Mouse (Mus musculus) limb, embryonic 11.5 days (tissue): ENCODE data around the gene Fam136a. TPM values are rescaled to one million over a fixed set of nuclear protein-coding genes. Genes with fewer than 3 reads are reported as not detected.
A peak's percentile ranks its signal among the peaks of the same experiment; 100 is the strongest.

Experiments
- ATAC-seq: fragments of 200-750 bp; cut with Nextera tagmentation; 2 replicates; pipeline ENCODE4 v1.8.0; 2017; ENCODE audit warnings: low read depth; ENCODE audit not compliant: insufficient number of reproducible peaks, low FRiP score, low TSS enrichment
- DNase-seq: peaks from one replicate; pipeline ENCODE4 v3.0.0-alpha.2; 2015; ENCODE audit warnings: low spot score
- H3K27ac ChIP-seq: fragments of 300-500 bp; sonication (generic); replicated peaks from 2 replicates; pipeline ENCODE4 v1.5.1; 2014; ENCODE audit warnings: low read depth, mild to moderate bottlenecking, low read length
- H3K27me3 ChIP-seq: fragments of 300-500 bp; sonication (generic); 2 replicates; pipeline ENCODE4 v1.6.1; 2014; ENCODE audit warnings: mild to moderate bottlenecking, low read length, mixed read lengths; ENCODE audit not compliant: control insufficient read depth, insufficient read depth
- H3K36me3 ChIP-seq: fragments of 300-500 bp; sonication (generic); 2 replicates; pipeline ENCODE4 v1.6.1; 2014; ENCODE audit warnings: mild to moderate bottlenecking, low read length, moderate library complexity, mixed read lengths; ENCODE audit not compliant: control insufficient read depth, insufficient read depth
- H3K4me1 ChIP-seq: fragments of 300-500 bp; sonication (generic); 2 replicates; pipeline ENCODE4 v1.6.1; 2014; ENCODE audit warnings: low read length, mixed read lengths; ENCODE audit not compliant: control insufficient read depth, insufficient read depth
- H3K4me2 ChIP-seq: fragments of 300-500 bp; sonication (generic); 2 replicates; pipeline ENCODE4 v1.6.1; 2014; ENCODE audit warnings: low read depth, mild to moderate bottlenecking, moderate library complexity; ENCODE audit not compliant: severe bottlenecking
- H3K4me3 ChIP-seq: fragments of 300-500 bp; sonication (generic); 2 replicates; pipeline ENCODE4 v1.5.1; 2014; ENCODE audit warnings: low read depth, low read length
- H3K9ac ChIP-seq: fragments of 300-500 bp; sonication (generic); 2 replicates; pipeline ENCODE4 v1.6.1; 2014; ENCODE audit warnings: mild to moderate bottlenecking, low read length
- H3K9me3 ChIP-seq: fragments of 300-500 bp; sonication (generic); 2 replicates; pipeline ENCODE4 v1.6.1; 2016; ENCODE audit warnings: low read length; ENCODE audit not compliant: control insufficient read depth
- WGBS: fragments of 180-500 bp; shearing (Covaris S2); extraction: QIAGEN DNeasy Blood & Tissue Kit; methylation state at CpG from one replicate; pipeline ENCODE4 v1.1.7; 2014; 5-methylcytosine and 5-hydroxymethylcytosine counted together
- polyA plus RNA-seq: library from polyadenylated mRNA; unstranded; fragments of >200 nt; fragmentation: Nextera tagmentation; extraction: Ambion mirVana; gene quantifications from 2 replicates; pipeline ENCODE4 v1.2.1, GENCODE M21; 2014

Fam136a gene
- polyA plus RNA-seq, 1 experiment from 2014 or later, result 171 TPM

DNA sequence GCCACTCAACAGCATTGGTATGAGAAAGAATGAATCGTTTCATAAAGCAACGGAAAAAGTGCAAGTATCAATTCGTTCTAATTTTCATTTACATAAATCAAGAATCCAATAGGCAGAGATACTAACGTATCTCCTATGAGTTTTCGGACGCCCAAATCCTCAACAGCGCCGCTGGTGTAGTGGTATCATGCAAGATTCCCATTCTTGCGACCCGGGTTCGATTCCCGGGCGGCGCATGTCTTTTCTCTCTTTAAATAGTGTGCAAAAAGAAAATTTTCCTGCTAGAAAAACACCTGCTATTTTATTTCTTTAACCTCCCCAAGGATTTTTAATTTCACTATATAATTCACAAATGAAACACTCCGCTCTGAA, 38.3 kb downstream of the Fam136a start:
- ATAC-seq, result no peak; the same call in 1 of the 2 replicates

GRCm38 (mm10) chr6:86404100-86404861, 38.8 kb downstream of the Fam136a start, which contains the start of gene Tia1:
Gene Tia1, plus strand, starts transcription at chr6:86404219.
- Histone ChIP-seq H3K4me3 (peak within 1 kb of the TSS; percentile 54), H3K27ac (peak within 1 kb of the TSS; percentile 94), H3K9ac (peak within 1 kb of the TSS; percentile 88), H3K4me2 (peak within 1 kb of the TSS; percentile 54), H3K4me1 (0 out of 2 replicates have a peak, but pooled peaks cover 2% of the 10 kb centered on the region), H3K36me3 (peaks cover 3% of the 10 kb centered on the region), H3K9me3 (no peaks in the 10 kb centered on the region), H3K27me3 (no peaks in the 10 kb centered on the region)
- DNase-seq, result peak; percentile 98
- ATAC-seq, result peak; percentile 94
- under 1% methylated on average over 57 of the region's 62 CpGs for WGBS

More for the DNA sequence above, 38.3 kb downstream of the Fam136a start:
- peak; percentile 96 for DNase-seq
- Histone ChIP-seq H3K9me3 (no peaks in the 10 kb centered on the region), H3K4me2 (peak overlapping the region; percentile 23), H3K36me3 (peaks cover 3% of the 10 kb centered on the region), H3K9ac (no peak overlapping the region), H3K4me1 (0 out of 2 replicates have a peak, but pooled peaks cover 2% of the 10 kb centered on the region), H3K4me3 (peak overlapping the region; percentile 54), H3K27me3 (no peaks in the 10 kb centered on the region), H3K27ac (peak overlapping the region; percentile 94)
- under 1% methylated on average over 15 of the region's 15 CpGs for WGBS

DNA sequence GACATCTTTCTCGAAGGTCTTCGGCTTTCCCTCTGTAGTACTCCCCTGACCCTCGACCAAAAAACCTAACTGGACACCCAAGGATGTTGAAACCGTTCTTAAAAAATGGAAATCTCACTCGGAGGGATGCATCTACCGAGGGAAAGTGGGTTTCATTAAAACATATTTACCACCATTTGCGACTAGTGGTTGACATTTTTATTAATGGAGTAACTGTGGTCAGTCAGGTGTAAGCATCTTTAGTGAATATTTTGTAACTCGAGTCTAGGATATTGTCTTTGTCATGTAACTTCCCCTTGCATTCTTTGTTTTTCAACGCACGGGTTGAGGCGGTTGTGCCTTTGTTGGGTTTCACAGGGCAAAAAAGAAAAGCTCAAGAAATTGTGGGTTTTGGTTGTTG, 39.5 kb downstream of the Fam136a start:
- H3K27ac ChIP-seq, result peak overlapping the region; percentile 94
- ATAC-seq (no peak), DNase-seq (peak; percentile 34)
- H3K36me3 ChIP-seq, result peaks cover 3% of the 10 kb centered on the region
- peak overlapping the region; percentile 54 for H3K4me2 ChIP-seq
- H3K27me3 ChIP-seq, result no peaks in the 10 kb centered on the region
- peak overlapping the region; percentile 54 for H3K4me3 ChIP-seq
- no peaks in the 10 kb centered on the region for H3K9me3 ChIP-seq
- WGBS, result under 1% methylated on average over 11 of the region's 11 CpGs
- H3K4me1 ChIP-seq, result 0 out of 2 replicates have a peak, but pooled peaks cover 2% of the 10 kb centered on the region
- peak overlapping the region; percentile 88 for H3K9ac ChIP-seq

- DNase-seq, result no peak
- no peak overlapping the region for H3K9ac ChIP-seq
- H3K4me2 ChIP-seq, result peak overlapping the region; percentile 24; the same call in 1 of the 2 replicates
- H3K27ac ChIP-seq, result no peak overlapping the region
- no peaks in the 10 kb centered on the region for H3K9me3 ChIP-seq
- ATAC-seq, result no peak
- H3K36me3 ChIP-seq, result peaks cover 3% of the 10 kb centered on the region
- H3K27me3 ChIP-seq, result no peaks in the 10 kb centered on the region
- H3K4me1 ChIP-seq, result 0 out of 2 replicates have a peak, but pooled peaks cover 2% of the 10 kb centered on the region
- H3K4me3 ChIP-seq, result peak overlapping the region; percentile 15; the same call in 1 of the 2 replicates
These were observed 40.9 kb downstream of the Fam136a start for GRCm38 (mm10) chr6:86406306-86406705.

- Histone ChIP-seq H3K4me2 (no peak overlapping the region), H3K36me3 (peaks cover 20% of the 10 kb centered on the region; the same call in 1 of the 2 replicates), H3K9me3 (no peaks in the 10 kb centered on the region), H3K4me3 (no peak overlapping the region), H3K4me1 (no peaks in the 10 kb centered on the region), H3K27ac (no peak overlapping the region), H3K27me3 (no peaks in the 10 kb centered on the region), H3K9ac (no peak overlapping the region)
- ATAC-seq, result no peak
- no peak for DNase-seq
- 93% methylated on average over 6 of the region's 6 CpGs for WGBS
These were observed 53.3 kb downstream of the Fam136a start for GRCm38 (mm10) chr6:86418711-86419110.

GRCm38 (mm10) chr6:86419239-86419638, 53.8 kb downstream of the Fam136a start:
- Histone ChIP-seq H3K36me3 (peaks cover 20% of the 10 kb centered on the region; the same call in 1 of the 2 replicates), H3K4me3 (no peak overlapping the region), H3K27me3 (no peaks in the 10 kb centered on the region), H3K4me1 (no peaks in the 10 kb centered on the region), H3K4me2 (no peak overlapping the region), H3K9ac (no peak overlapping the region), H3K27ac (no peak overlapping the region), H3K9me3 (no peaks in the 10 kb centered on the region)
- ATAC-seq, result no peak
- no peak for DNase-seq
- WGBS, result 90% methylated on average over 3 of the region's 3 CpGs

Other genes with a start within 250 kb of the Fam136a start
- gene Tgfa, start 170.4 kb upstream of the Fam136a start, polyA plus RNA-seq, result 1.7 and 2.6 TPM in 2 replicates
- 903 and 919 TPM in 2 replicates for gene Snrpg, start 5.7 kb downstream of the Fam136a start, polyA plus RNA-seq
- 61.0 and 61.1 TPM in 2 replicates for gene Pcyox1, start 31.5 kb downstream of the Fam136a start, polyA plus RNA-seq
- 246 and 268 TPM in 2 replicates for gene Tia1, start 38.6 kb downstream of the Fam136a start, polyA plus RNA-seq
- gene Gm44790, start 61.0 kb downstream of the Fam136a start, polyA plus RNA-seq, result 0.95 TPM in 1 of 2 replicates, not detected in the other
- 23.7 and 24.8 TPM in 2 replicates for gene C87436, start 72.7 kb downstream of the Fam136a start, polyA plus RNA-seq
- gene Pcbp1, start 160.7 kb downstream of the Fam136a start, polyA plus RNA-seq, result 499 and 548 TPM in 2 replicates